Comparison of ENCODE assay signal across 8 mouse cellular contexts in genomic region chr10:8885630-8886527, GRCm38 (mm10). TPM values are rescaled to one million over a fixed set of nuclear protein-coding genes. Genes with fewer than 3 reads are reported as not detected.
DNase-seq lines count a peak whose midpoint lies in the region; ATAC-seq and TF ChIP-seq lines count a peak whose summit lies in the region.

Gene Sash1 (minus strand): TSS chr10:8886070.

- peak within 1 kb of the TSS; percentile 73 for H3K4me3 ChIP-seq in hindbrain, postnatal 0 days (ENCODE audit: low read length)
- peak within 1 kb of the TSS; percentile 47 for H3K4me3 ChIP-seq in left cerebral cortex, adult 2 months

- TF ChIP-seq CTCF in hindbrain, postnatal 0 days (IDR thresholded peaks at IDR 0.05; ENCODE audit: low read depth): no peak; the same call in 1 of the 2 replicates
- TF ChIP-seq CTCF in left cerebral cortex, adult 2 months (IDR thresholded peaks at IDR 0.05): no peak

- H3K4me1 ChIP-seq in hindbrain, postnatal 0 days (ENCODE audit: insufficient read depth, low read length): no peaks in the 10 kb centered on the region

- peak within 1 kb of the TSS; percentile 64 for H3K9ac ChIP-seq in hindbrain, postnatal 0 days (replicated peaks; ENCODE audit: low read length)

- H3K9me3 ChIP-seq in hindbrain, postnatal 0 days (ENCODE audit: low read length): no peaks in the 10 kb centered on the region

- peak; percentile 89 for ATAC-seq in common myeloid progenitor, adult 5-6 weeks (replicated peaks; ENCODE audit: low read depth, poor library complexity, severe bottlenecking)
- ATAC-seq in hindbrain, postnatal 0 days: peak; percentile 95

- intact Hi-C loops in left cerebral cortex, adult 2 months (cut with DNase I): loop anchor here (5.0 kb wide), 1 partner anchor 41 kb away; no protein-coding TSS in a partner anchor

- H3K27ac ChIP-seq in hindbrain, postnatal 0 days: peak within 1 kb of the TSS; percentile 85
- H3K27ac ChIP-seq in left cerebral cortex, adult 2 months: peak within 1 kb of the TSS; percentile 75

- under 1% methylated on average over 80 of the region's 80 CpGs for WGBS in hindbrain, postnatal 0 days

- peak; percentile 86 to 97 for DNase-seq in adrenal gland, adult (ENCODE audit: inconsistent age in 2 of 2, low spot score in 1 of 2)
- peak; percentile 79 for DNase-seq in gastrocnemius, postnatal 10 days
- DNase-seq in hindbrain, postnatal 0 days (ENCODE audit: low spot score): peak; percentile 90
- DNase-seq in left cerebral cortex, adult 2 months (ENCODE audit: extremely low spot score in 1 of 2, low spot score in 2 of 2): peak; percentile 62 to 72
- DNase-seq in lung, postnatal 4 days: peak; percentile 90 to 94
- DNase-seq in right cerebral cortex, adult 18-20 months: peak; percentile 76
- peak; percentile 84 to 87 for DNase-seq in urinary bladder, adult 18-20 months (ENCODE audit: low spot score in 2 of 2)

- no peaks in the 10 kb centered on the region for H3K27me3 ChIP-seq in hindbrain, postnatal 0 days (ENCODE audit: insufficient read depth, low read length)

- no peaks in the 10 kb centered on the region for H3K36me3 ChIP-seq in hindbrain, postnatal 0 days (ENCODE audit: insufficient read depth, low read length)

- H3K4me2 ChIP-seq in hindbrain, postnatal 0 days (ENCODE audit: low read depth, low read length): peak within 1 kb of the TSS; percentile 79

RNA-seq across cellular contexts. Expression of gene Sash1, which starts in this region (rescaled TPM):
- 2.7 and 4.8 TPM in 2 replicates for total RNA-seq in common myeloid progenitor, adult 5-6 weeks (2017)
- 10 to 100 TPM; 40.9 to 45.2 TPM for total RNA-seq in gastrocnemius, postnatal 10 days (2021)
- 50.8 and 60.0 TPM in 2 replicates for total RNA-seq in hindbrain, postnatal 0 days (2014; rRNA removed)
- 7.2 and 7.4 TPM in 2 replicates for polyA plus RNA-seq in hindbrain, postnatal 0 days (2015; fragmentation: Nextera tagmentation; extraction: Ambion mirVana)
- total RNA-seq in left cerebral cortex, adult 2 months (2021): 10 to 100 TPM; 46.9 to 55.4 TPM

Comparison
In these comparisons a context has a peak if more than half of its experiments do, and no peak if none do; other contexts are left out.
1. Peak in every context shown above with its lines: DNase-seq, ATAC-seq, H3K4me3 ChIP-seq and H3K27ac ChIP-seq.